Mouse (Mus musculus): ENCODE measurements around the gene Fgfbp3. TPM values are rescaled to one million over a fixed set of nuclear protein-coding genes. Genes with fewer than 3 reads are reported as not detected.
"Not testable (repeated sequence)": the region's sequence is repeated elsewhere in the genome, so short reads cannot be mapped to it uniquely, and the experiment has no call there.

The Fgfbp3 gene
- 19.8 and 34.5 TPM in 2 replicates for total RNA-seq (2014; rRNA removed)
- 26.4 and 27.7 TPM in 2 replicates for polyA plus RNA-seq (2015; fragmentation: Nextera tagmentation; extraction: Ambion mirVana)

- Histone ChIP-seq H3K27me3 (ENCODE audit: insufficient read depth, low read length) (no peaks in the 10 kb centered on the region), H3K27ac (peak within 1 kb of the TSS; percentile 91), H3K9me3 (ENCODE audit: low read length) (no peaks in the 10 kb centered on the region), H3K4me2 (ENCODE audit: low read depth, low read length) (peak within 1 kb of the TSS; percentile 92), H3K9ac (replicated peaks; ENCODE audit: low read length) (peak within 1 kb of the TSS; percentile 84), H3K36me3 (ENCODE audit: insufficient read depth, low read length) (no peaks in the 10 kb centered on the region), H3K4me1 (ENCODE audit: insufficient read depth, low read length) (no peaks in the 10 kb centered on the region), H3K4me3 (ENCODE audit: low read length) (peak within 1 kb of the TSS; percentile 73)
- peak; percentile 25 for DNase-seq (ENCODE audit: low spot score)
- ATAC-seq, result no peak
- whole genome bisulfite sequencing, result 4% methylated on average over 12 of the region's 12 CpGs
- no peak for TF ChIP-seq CTCF (IDR thresholded peaks at IDR 0.05; ENCODE audit: low read depth)
Measured at GRCm38 (mm10) chr19:36919466-36919865, at the start of gene Fgfbp3. Fgfbp3 (minus strand) TSS chr19:36919615.

- DNase-seq (ENCODE audit: low spot score); H3K27ac ChIP-seq; H3K27me3 ChIP-seq (ENCODE audit: insufficient read depth, low read length); H3K9me3 ChIP-seq (ENCODE audit: low read length); H3K9ac ChIP-seq (replicated peaks; ENCODE audit: low read length); H3K4me3 ChIP-seq (ENCODE audit: low read length); H3K4me1 ChIP-seq (ENCODE audit: insufficient read depth, low read length); H3K4me2 ChIP-seq (ENCODE audit: low read depth, low read length); ATAC-seq: not testable (repeated sequence)
- WGBS, result 80% methylated on average over 6 of the region's 6 CpGs
- peaks cover 16% of the 10 kb centered on the region for H3K36me3 ChIP-seq (ENCODE audit: insufficient read depth, low read length)
Measured at GRCm38 (mm10) chr19:36962544-36963260, 43.3 kb upstream of the Fgfbp3 start.

GRCm38 (mm10) chr19:36961320-36961719, 41.9 kb upstream of the Fgfbp3 start:
- H3K27me3 ChIP-seq (ENCODE audit: insufficient read depth, low read length), result no peaks in the 10 kb centered on the region
- peaks cover 10% of the 10 kb centered on the region for H3K36me3 ChIP-seq (ENCODE audit: insufficient read depth, low read length)
- H3K4me2 ChIP-seq (ENCODE audit: low read depth, low read length), result no peak overlapping the region
- no peak overlapping the region for H3K27ac ChIP-seq
- no peak for DNase-seq (ENCODE audit: low spot score)
- no peak for ATAC-seq
- no peak overlapping the region for H3K9ac ChIP-seq (replicated peaks; ENCODE audit: low read length)
- H3K4me1 ChIP-seq (ENCODE audit: insufficient read depth, low read length), result no peaks in the 10 kb centered on the region
- H3K4me3 ChIP-seq (ENCODE audit: low read length), result no peak overlapping the region
- H3K9me3 ChIP-seq (ENCODE audit: low read length), result no peaks in the 10 kb centered on the region
- TF ChIP-seq CTCF (IDR thresholded peaks at IDR 0.05; ENCODE audit: low read depth), result no peak
- WGBS, result 98% methylated on average over 1 of the region's 1 CpGs

- Histone ChIP-seq H3K4me3 (ENCODE audit: low read length) (no peak overlapping the region), H3K4me2 (ENCODE audit: low read depth, low read length) (no peak overlapping the region), H3K9me3 (ENCODE audit: low read length) (no peaks in the 10 kb centered on the region), H3K27me3 (ENCODE audit: insufficient read depth, low read length) (no peaks in the 10 kb centered on the region), H3K36me3 (ENCODE audit: insufficient read depth, low read length) (peaks cover 5% of the 10 kb centered on the region), H3K27ac (no peak overlapping the region), H3K9ac (replicated peaks; ENCODE audit: low read length) (no peak overlapping the region), H3K4me1 (ENCODE audit: insufficient read depth, low read length) (no peaks in the 10 kb centered on the region)
- WGBS, result 83% methylated on average over 4 of the region's 4 CpGs
- no peak for TF ChIP-seq CTCF (IDR thresholded peaks at IDR 0.05; ENCODE audit: low read depth)
- DNase-seq (ENCODE audit: low spot score), result no peak
- no peak for ATAC-seq
Measured at GRCm38 (mm10) chr19:36958331-36958730, 38.9 kb upstream of the Fgfbp3 start.

GRCm38 (mm10) chr19:36953637-36954206, 34.3 kb upstream of the Fgfbp3 start:
- no peaks in the 10 kb centered on the region for H3K4me1 ChIP-seq (ENCODE audit: insufficient read depth, low read length)
- H3K9me3 ChIP-seq (ENCODE audit: low read length), result no peaks in the 10 kb centered on the region
- H3K27me3 ChIP-seq (ENCODE audit: insufficient read depth, low read length), result no peaks in the 10 kb centered on the region
- ATAC-seq (no peak), DNase-seq (ENCODE audit: low spot score) (no peak)
- H3K4me2 ChIP-seq (ENCODE audit: low read depth, low read length), result no peak overlapping the region
- 71% methylated on average over 4 of the region's 4 CpGs for WGBS
- H3K9ac ChIP-seq (replicated peaks; ENCODE audit: low read length), result no peak overlapping the region
- H3K4me3 ChIP-seq (ENCODE audit: low read length), result no peak overlapping the region
- no peak overlapping the region for H3K27ac ChIP-seq
- H3K36me3 ChIP-seq (ENCODE audit: insufficient read depth, low read length), result no peaks in the 10 kb centered on the region
- no peak for TF ChIP-seq CTCF (IDR thresholded peaks at IDR 0.05; ENCODE audit: low read depth)

GRCm38 (mm10) chr19:36940064-36940463, 20.6 kb upstream of the Fgfbp3 start:
- Histone ChIP-seq H3K4me1 (ENCODE audit: insufficient read depth, low read length) (no peaks in the 10 kb centered on the region), H3K4me2 (ENCODE audit: low read depth, low read length) (no peak overlapping the region), H3K27me3 (ENCODE audit: insufficient read depth, low read length) (no peaks in the 10 kb centered on the region), H3K36me3 (ENCODE audit: insufficient read depth, low read length) (no peaks in the 10 kb centered on the region), H3K9me3 (ENCODE audit: low read length) (no peaks in the 10 kb centered on the region), H3K27ac (no peak overlapping the region), H3K4me3 (ENCODE audit: low read length) (no peak overlapping the region), H3K9ac (replicated peaks; ENCODE audit: low read length) (no peak overlapping the region)
- ATAC-seq (no peak), DNase-seq (ENCODE audit: low spot score) (no peak)
- WGBS, result 100% methylated on average over 1 of the region's 1 CpGs
- TF ChIP-seq CTCF (IDR thresholded peaks at IDR 0.05; ENCODE audit: low read depth), result no peak

GRCm38 (mm10) chr19:36938008-36938407, 18.6 kb upstream of the Fgfbp3 start:
- H3K9me3 ChIP-seq (ENCODE audit: low read length), result no peaks in the 10 kb centered on the region
- DNase-seq (ENCODE audit: low spot score), result no peak
- H3K4me3 ChIP-seq (ENCODE audit: low read length), result no peak overlapping the region
- no peak for TF ChIP-seq CTCF (IDR thresholded peaks at IDR 0.05; ENCODE audit: low read depth)
- no peak overlapping the region for H3K9ac ChIP-seq (replicated peaks; ENCODE audit: low read length)
- no peaks in the 10 kb centered on the region for H3K4me1 ChIP-seq (ENCODE audit: insufficient read depth, low read length)
- no peaks in the 10 kb centered on the region for H3K36me3 ChIP-seq (ENCODE audit: insufficient read depth, low read length)
- no peak for ATAC-seq
- H3K27me3 ChIP-seq (ENCODE audit: insufficient read depth, low read length), result no peaks in the 10 kb centered on the region
- H3K4me2 ChIP-seq (ENCODE audit: low read depth, low read length), result no peak overlapping the region
- no peak overlapping the region for H3K27ac ChIP-seq

Data from hindbrain, postnatal 0 days (tissue).